Mouse (Mus musculus) embryonic fibroblast, embryonic 13.5 days (primary cell): ENCODE results near the gene Ptger1.

ENCODE experiments used
- CTCF ChIP-seq: IDR thresholded peaks from 2 replicates; pipeline ENCODE4 v1.5.1; 2011; ENCODE audit warnings: mild to moderate bottlenecking, control low read depth, low read length, moderate library complexity, borderline replicate concordance; ENCODE audit not compliant: insufficient read depth
- POLR2A ChIP-seq: IDR thresholded peaks from 2 replicates; pipeline ENCODE4 v1.6.1; 2011; ENCODE audit warnings: low read depth, mild to moderate bottlenecking, control low read depth, low read length, moderate library complexity

DNA sequence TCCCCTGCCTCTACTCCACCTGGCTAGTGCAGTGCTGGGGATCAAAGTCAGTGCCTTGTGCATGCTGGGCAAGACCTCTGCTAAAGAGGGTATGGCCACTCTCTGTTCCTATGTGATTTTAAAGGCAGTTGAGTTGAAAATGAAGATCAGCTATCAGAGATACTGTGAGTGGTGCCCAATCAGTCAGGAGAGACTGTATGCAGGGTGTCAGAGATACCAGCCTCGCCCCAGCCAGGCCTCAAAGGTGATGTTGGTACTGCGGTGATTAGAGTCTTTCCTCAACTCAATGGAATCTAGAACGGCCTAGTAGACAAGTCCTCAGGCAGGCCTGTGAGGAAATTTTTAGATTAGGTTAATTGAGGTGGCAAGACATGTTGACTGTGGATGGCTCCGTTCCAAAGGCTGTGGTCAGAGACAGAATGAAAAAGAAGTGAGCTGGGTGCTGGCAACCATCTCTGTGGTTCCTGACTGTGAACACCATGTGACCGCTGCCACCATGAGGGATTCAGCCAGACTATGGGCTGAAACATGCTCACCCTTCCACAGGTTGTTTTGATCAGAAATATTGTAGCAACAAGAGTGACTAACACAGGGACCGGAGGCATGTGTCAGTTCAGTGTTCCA is 40.7 kb upstream of the Ptger1 start:
- TF ChIP-seq CTCF (no peak), POLR2A (no peak)
